Mouse (Mus musculus) spleen, adult 2 months (tissue): ENCODE data around the gene Hspa8.

Source experiments
- CTCF ChIP-seq: fragments of 200-500 bp; IDR thresholded peaks from 2 replicates; pipeline ENCODE4 v1.5.1; 2011; ENCODE audit warnings: mild to moderate bottlenecking, inconsistent platforms; ENCODE audit not compliant: insufficient read depth, insufficient read length, insufficient replicate concordance; ENCODE audit errors: extremely low read depth
- POLR2A ChIP-seq: fragments of 200-500 bp; IDR thresholded peaks from 2 replicates; pipeline ENCODE4 v1.6.1; 2011; ENCODE audit warnings: low read depth, low read length, inconsistent platforms

GRCm38 (mm10) chr9:40799837-40800501 is 815 bp upstream of the Hspa8 start:
- TF ChIP-seq CTCF (no peak), POLR2A (peak; percentile 40)
